Mouse (Mus musculus) bone marrow, adult 2 months (tissue): Measurements from ENCODE around the gene Pgap3.

Experiments
- CTCF ChIP-seq: fragments of 200-500 bp; IDR thresholded peaks from 2 replicates; pipeline ENCODE4 v1.5.1; 2011; ENCODE audit warnings: low read length, control low read depth; ENCODE audit not compliant: control insufficient read depth, insufficient read depth
- POLR2A ChIP-seq: fragments of 200-500 bp; IDR thresholded peaks from 2 replicates; pipeline ENCODE4 v1.6.1; 2011; ENCODE audit warnings: low read depth, mild to moderate bottlenecking, control low read depth, low read length, borderline replicate concordance; ENCODE audit not compliant: control insufficient read depth

GRCm38 (mm10) chr11:98412797-98413301, 12.6 kb upstream of the Pgap3 start:
- TF ChIP-seq POLR2A = no peak
- TF ChIP-seq CTCF = no peak
